Mouse (Mus musculus) spleen, embryonic (tissue): ENCODE measurements at regions not wholly inside any gene's neighbourhood (a gene's known extent, or its start where the extent isn't known, plus 50 kb on each side); places are given as distances from the start of the nearest gene placed in this dataset.
"Not testable (repeated sequence)": the region's sequence is repeated elsewhere in the genome, so short reads cannot be mapped to it uniquely, and the experiment has no call there.

Experiments used
- CTCF ChIA-PET: fragments of 350-600 bp; sonication (Branson Sonifier 250); formaldehyde crosslinking; loops from one replicate; lab custom pipeline; 2022; lab: Charles Lee

DNA sequence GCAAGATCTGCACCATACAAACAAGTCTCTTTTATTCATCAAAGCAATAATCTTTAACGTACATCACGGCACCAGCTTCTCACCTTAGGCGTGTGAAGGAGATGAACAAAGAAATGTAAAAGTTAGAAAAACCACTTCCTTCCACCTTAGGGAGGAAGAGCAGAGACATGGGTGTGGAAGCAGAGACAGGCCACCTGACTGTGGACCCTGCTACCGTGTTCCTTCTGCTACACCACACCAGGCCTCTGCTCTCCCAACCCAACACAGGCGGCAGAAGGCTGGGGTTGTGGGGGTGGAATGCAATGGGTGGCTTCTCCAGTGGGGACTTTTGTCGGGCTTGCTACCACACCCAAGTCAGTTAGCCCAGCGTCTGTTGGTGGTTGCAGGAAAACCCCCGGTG, 540.2 kb upstream of the Gm10131 start:
- CTCF ChIA-PET = no interaction called here

GRCm38 (mm10) chr8:34628221-34628620, 516.7 kb upstream of the Gm10131 start:
- CTCF ChIA-PET = not testable (repeated sequence)

GRCm38 (mm10) chr8:34625670-34626069, 514.1 kb upstream of the Gm10131 start:
- CTCF ChIA-PET = no interaction called here

- CTCF ChIA-PET = no interaction called here
Observed at GRCm38 (mm10) chr8:34623783-34624182, 512.2 kb upstream of the Gm10131 start.

GRCm38 (mm10) chr8:34622177-34623114, 510.9 kb upstream of the Gm10131 start:
- CTCF ChIA-PET = no interaction called here

GRCm38 (mm10) chr8:34618046-34618445, 506.5 kb upstream of the Gm10131 start:
- CTCF ChIA-PET = no interaction called here

DNA sequence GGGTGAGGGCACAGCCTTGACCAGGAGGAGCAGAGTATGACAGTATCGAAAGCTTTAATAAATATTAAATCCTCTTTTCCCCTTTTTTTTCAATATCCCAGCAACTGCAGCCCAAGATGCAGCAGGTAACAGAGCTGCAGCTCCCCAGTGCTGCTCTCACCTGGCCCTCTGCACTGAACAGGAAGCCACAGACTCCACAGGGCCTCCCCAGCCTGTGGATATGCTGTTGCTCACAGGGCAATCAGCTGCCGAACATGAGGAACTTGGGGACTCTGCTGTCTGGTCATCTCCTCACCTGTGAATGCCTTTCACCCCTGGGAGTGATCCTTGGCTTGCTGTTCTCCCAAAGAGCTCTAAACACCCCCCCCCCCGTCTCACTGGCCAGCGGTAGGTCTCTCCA, 503.4 kb upstream of the Gm10131 start:
- CTCF ChIA-PET = no interaction called here

- CTCF ChIA-PET = no interaction called here
Observed at GRCm38 (mm10) chr8:34614031-34614526, 502.5 kb upstream of the Gm10131 start.

DNA sequence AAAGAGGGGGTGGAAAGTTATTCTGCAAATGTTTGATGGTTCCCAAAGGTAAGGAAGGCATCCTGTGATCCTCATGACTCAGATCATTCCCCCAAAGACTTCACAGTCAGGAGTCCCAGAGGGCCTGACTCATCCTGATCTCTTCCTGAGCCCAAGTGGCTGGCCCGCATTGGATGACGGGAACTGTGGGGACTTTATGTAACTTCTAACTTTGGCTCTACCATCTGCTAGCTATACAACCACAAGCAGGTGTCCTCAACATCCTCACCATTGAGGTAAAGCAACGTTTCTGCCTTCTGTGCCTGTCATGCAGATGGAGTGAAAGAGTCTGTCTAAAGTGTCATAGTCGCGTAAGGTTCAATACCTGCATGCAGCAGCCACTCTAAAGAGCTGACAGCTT, 501.6 kb upstream of the Gm10131 start:
- CTCF ChIA-PET = interaction anchor here (0.6 kb wide), 1 partner anchor 505 kb away, joined by 3 read pairs; no protein-coding TSS in a partner anchor

DNA sequence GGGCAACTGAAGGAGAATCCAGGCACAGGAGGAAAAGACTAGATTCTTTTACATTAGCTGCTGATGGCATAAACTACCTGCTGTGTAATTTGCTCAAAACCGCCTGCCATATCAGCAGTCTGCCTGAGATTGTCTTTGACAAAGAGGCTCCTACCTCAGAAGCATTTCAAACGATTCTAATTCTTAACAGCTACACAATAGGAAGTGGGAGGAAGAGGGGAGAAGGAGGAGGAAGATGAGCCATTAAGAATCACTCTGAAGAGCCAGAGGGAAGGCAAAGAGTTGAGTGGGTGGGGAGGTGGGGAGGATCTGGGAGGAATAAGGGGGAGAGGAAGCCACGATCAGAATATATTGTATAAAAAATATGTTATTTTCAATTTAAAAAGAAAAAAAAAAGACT, 500.9 kb upstream of the Gm10131 start:
- CTCF ChIA-PET = interaction anchor here (0.6 kb wide), 1 partner anchor 194 kb away, joined by 5 read pairs; no protein-coding TSS in a partner anchor

DNA sequence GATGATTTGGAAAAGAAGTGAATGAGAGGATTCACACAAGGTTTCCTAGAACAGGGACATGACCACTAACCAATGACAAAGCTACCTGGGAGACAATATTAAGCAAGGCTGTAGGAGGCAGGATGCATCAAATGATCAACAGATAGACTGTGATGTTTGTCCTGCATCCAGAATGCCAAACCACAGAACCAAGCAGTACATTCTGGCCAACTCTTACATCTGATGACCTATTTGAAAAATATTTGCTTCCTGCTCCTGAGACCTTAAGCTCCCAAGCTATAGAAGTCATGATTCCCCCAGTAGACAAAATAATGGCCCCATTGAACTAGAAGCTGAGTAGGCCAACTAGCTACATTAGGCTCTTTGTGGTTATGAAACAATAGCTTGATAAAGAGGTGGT, 498.6 kb upstream of the Gm10131 start:
- CTCF ChIA-PET = no interaction called here

DNA sequence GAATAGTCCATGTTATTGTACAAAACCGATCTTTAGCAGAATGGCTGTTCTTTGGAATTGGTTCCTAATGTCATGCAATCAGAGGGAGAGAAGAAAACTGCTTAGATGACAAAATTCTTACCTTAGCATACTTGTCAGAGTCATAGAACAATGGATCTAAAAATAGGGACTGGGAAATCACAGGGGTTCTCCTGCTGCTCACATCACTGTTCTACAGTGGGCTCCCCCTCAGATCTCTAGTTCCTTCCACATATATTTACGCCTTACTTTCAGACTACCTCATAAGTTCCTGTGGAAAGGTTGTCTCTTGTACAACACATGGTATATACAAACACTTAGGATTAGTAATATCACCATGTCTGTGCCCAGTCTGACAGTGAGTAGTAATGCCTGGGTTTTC, 495.9 kb upstream of the Gm10131 start:
- CTCF ChIA-PET = no interaction called here

- CTCF ChIA-PET = no interaction called here
Observed at GRCm38 (mm10) chr8:34605031-34605430, 493.5 kb upstream of the Gm10131 start.

GRCm38 (mm10) chr8:34604581-34604980, 493.0 kb upstream of the Gm10131 start:
- CTCF ChIA-PET = no interaction called here

- CTCF ChIA-PET = interaction anchor here (0.8 kb wide), 1 partner anchor 107 kb away, joined by 6 read pairs; no protein-coding TSS in a partner anchor
Observed at GRCm38 (mm10) chr8:34601426-34601953, 490.0 kb upstream of the Gm10131 start.

DNA sequence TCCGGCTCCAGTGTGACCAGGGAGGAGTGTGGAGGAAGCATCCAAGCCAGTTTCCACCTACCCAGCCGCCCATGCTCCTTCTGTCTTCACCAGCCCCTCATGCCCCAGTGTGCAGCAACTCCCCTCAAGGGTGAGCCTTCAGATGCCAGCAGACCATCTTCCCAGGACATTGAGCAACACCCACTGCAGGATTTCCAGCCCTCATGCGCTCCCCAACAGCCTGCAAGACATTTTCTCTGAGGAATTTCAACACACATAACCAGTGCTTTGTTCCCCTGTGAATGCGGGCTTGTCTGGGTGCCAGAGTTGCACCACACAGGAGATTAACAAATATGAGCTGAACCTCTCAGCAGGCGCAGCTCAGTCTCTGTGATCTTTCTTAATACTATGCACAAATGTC, 489.3 kb upstream of the Gm10131 start:
- CTCF ChIA-PET = interaction anchor here (0.8 kb wide), 1 partner anchor 107 kb away, joined by 6 read pairs; no protein-coding TSS in a partner anchor

DNA sequence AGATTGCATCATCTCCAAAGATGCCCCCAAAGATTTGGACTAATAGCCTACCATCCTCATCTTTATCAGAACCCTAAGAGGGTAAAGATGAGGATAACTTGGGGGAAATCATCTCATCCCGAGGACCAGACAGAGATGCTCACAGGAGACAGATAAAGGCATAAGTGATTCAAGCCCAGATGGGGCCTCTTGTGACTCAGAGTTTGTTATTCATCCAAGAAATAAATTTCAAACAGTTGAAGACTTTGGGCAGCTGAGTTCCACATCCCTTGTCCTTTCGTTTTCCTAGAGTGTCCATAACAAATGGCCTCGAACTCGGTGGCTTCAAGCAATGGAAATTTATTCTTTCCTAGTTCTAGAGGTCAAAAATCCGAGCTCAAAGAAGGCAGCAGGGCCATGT, 485.1 kb upstream of the Gm10131 start:
- CTCF ChIA-PET = no interaction called here

DNA sequence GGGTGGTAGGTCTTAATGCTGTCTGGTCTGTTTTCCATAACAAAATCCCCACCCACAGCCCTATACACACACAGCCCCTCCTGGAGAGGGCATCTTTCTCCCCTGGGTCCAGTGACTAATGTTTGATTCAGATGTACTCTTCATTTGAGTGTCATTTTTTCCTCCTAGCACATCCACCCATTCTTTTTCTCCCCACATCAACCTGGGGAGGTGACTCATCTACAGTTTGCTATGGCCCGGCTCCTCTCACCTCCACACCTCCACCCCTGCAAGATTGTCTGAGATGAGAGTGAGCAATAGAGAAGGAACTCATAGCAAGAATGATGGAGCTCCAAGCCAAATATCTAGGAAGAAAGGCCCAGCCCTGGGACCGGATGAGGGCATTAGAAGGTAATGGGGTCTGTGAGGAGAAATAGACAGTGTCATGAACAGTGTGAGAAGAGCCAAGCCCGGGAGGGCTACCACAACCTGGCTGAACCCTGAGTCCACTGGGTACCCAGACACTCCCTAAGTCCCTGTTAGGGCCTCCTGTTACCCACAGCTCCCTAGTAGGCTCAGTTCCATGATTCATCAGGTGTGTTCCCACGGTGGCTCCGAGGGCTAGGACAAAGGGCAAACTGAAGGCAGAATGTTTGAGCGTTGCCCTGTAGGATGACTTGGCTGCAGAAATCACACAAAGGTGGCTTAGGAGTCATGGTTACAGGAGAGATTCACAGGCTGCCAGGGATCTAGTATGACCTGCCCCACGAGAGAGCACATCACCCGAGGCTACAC, 479.6 kb upstream of the Gm10131 start:
- CTCF ChIA-PET = no interaction called here

DNA sequence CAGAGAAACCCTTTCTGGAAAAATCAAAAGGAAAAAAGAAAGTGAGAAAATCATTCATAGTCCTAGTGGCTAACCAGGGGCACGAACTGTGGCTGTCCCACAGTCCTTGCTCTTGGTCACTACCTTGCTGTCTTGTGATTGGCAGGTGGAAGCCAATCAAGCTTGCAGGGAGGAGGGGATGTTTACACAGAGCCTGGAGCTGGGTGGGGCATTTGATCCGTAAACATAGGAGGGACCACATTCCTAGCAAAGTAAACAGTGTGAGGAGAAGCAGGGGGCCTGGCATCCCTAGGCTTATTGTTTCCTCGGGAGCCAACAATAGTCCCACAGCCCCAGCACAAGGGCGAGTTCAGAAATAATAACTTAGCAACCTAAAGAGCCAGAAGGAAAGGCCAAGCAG, 466.5 kb upstream of the Gm10131 start:
- CTCF ChIA-PET = no interaction called here

DNA sequence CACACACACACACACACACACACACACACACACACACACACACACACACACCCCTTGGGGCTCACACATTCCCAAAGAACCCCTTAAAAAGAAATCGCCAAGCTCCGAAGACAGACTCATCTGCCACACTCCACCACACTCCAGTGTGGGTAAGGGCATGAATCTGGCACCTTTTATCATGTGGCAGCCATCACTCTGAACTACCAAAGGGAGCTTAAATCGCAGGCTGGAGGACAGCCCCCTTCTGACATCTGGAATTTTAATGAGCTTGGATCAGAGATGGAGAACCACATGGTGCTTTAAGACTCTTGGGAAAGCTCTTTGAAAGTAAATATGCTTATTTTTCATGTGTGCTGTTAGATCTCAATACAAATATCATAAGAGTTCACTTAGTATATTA, 462.5 kb upstream of the Gm10131 start:
- CTCF ChIA-PET = no interaction called here

- CTCF ChIA-PET = no interaction called here
Observed at GRCm38 (mm10) chr8:34573007-34573881, 461.7 kb upstream of the Gm10131 start.
